In the genomic region with DNA sequence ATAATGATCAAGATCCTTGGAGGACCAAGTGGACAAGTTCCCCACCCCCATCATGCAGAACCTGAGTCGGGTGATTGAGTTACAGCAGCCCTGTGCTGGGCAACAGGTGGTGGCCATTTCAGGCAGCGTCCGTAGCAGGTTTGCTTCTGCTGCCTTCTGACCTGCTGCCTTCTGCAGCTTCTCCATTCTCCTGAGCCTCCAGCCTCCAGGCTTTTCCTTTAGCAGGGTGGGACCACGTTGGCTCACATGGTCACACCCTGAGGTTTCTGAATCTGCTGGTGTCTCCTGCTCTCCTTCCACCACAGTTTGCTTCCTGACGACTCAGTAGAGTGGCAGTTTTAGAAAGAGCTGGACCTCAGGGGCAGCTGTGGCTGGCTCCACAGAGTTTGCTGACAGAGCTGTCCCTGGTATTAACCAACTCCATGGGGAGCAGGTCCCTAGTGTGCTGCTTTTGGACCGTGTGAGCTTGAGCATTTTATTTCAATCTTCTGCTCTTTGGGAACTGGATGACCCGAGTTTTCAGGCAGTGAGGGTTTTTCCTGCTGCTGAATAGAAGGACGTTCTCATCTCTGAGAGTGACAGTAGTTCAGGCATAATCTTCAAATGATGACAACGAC, we compare ENCODE assay signal across 14 mouse cellular contexts. TPM values are rescaled to one million over a fixed set of nuclear protein-coding genes. Genes with fewer than 3 reads are reported as not detected.
DNase-seq lines count a peak whose midpoint lies in the region; ATAC-seq and TF ChIP-seq lines count a peak whose summit lies in the region.
"Had no signal": no experiment of that assay in that cellular context is flagged by ENCODE, and none has a peak within 500 bp of the region (broad histone marks: within the 10 kb centered on the region; RNA-seq: fewer than 3 reads in every experiment).

No protein-coding gene starts in this region.

- H3K27ac ChIP-seq in heart, adult 2 months, result peak overlapping the region; percentile 70
- H3K27ac ChIP-seq in layer of hippocampus, adult 2 months, result peak overlapping the region; percentile 41; the same call in 1 of the 2 replicates
- peak overlapping the region; percentile 18 for H3K27ac ChIP-seq in limb, embryonic 15.5 days

- TF ChIP-seq EP300 in heart, adult 2 months (IDR thresholded peaks at IDR 0.05; ENCODE audit: insufficient read depth, low read depth, low read length), result no peak

- DNase-seq in heart, adult 2 months, result no peak
- no peak for DNase-seq in heart, postnatal 10 days
- DNase-seq in layer of hippocampus, adult 2 months (ENCODE audit: low spot score in 2 of 2), result no peak
- DNase-seq in layer of hippocampus, adult 9-10 months (ENCODE audit: low spot score), result no peak
- peak; percentile 46 for DNase-seq in gastrocnemius, postnatal 14 days
- no peak for DNase-seq in cerebellum, adult 11 months
- DNase-seq in neural tube, embryonic 10.5 days (ENCODE audit: extremely low spot score, low spot score), result no peak
- DNase-seq: cerebellum, adult 11-12 months; liver; right cerebral cortex, postnatal 25 days; thymus, postnatal 14 days had no signal

- peak overlapping the region; percentile 11; the same call in 1 of the 2 replicates for H3K4me3 ChIP-seq in heart, adult 2 months
- H3K4me3 ChIP-seq in layer of hippocampus, adult 2 months, result no peak overlapping the region
- H3K4me3 ChIP-seq in limb, embryonic 15.5 days, result no peak overlapping the region
- H3K4me3 ChIP-seq: lung, embryonic 15.5 days had no signal

- ATAC-seq in limb, embryonic 15.5 days (ENCODE audit: insufficient number of reproducible peaks, low FRiP score, low TSS enrichment, low read depth), result no peak
- ATAC-seq: forebrain, embryonic 14.5 days had no signal

- peaks cover 35% of the 10 kb centered on the region for H3K36me3 ChIP-seq in heart, adult 2 months (ENCODE audit: control insufficient read depth, insufficient read depth, low read length)
- peaks cover 13% of the 10 kb centered on the region; the same call in 1 of the 2 replicates for H3K36me3 ChIP-seq in limb, embryonic 15.5 days

- no peaks in the 10 kb centered on the region for H3K9me3 ChIP-seq in limb, embryonic 15.5 days
- H3K9me3 ChIP-seq: lung, embryonic 15.5 days had no signal

- H3K4me1 ChIP-seq in heart, adult 2 months (ENCODE audit: control insufficient read depth, insufficient read depth, low read length), result peaks cover 43% of the 10 kb centered on the region
- peaks cover 44% of the 10 kb centered on the region for H3K4me1 ChIP-seq in limb, embryonic 15.5 days

- intact Hi-C loops in heart, adult 2 months (cut with DNase I), result no loop called here
- intact Hi-C loops in heart, postnatal 10 days (cut with DNase I), result no loop called here
- intact Hi-C loops in gastrocnemius, postnatal 14 days (cut with DNase I; ENCODE audit: low total_unique reads), result no loop called here

- 0 out of 2 replicates have a peak overlapping the region, but pooled peaks have one; percentile 4 for H3K9ac ChIP-seq in heart, adult 2 months (ENCODE audit: low read depth, low read length)
- H3K9ac ChIP-seq in limb, embryonic 15.5 days, result no peak overlapping the region
- H3K9ac ChIP-seq: lung, embryonic 15.5 days had no signal

- TF ChIP-seq CTCF in heart, adult 2 months (IDR thresholded peaks at IDR 0.05), result no peak
- no peak for TF ChIP-seq CTCF in layer of hippocampus, adult 2 months (conservative IDR thresholded peaks at IDR 0.05)

- peaks cover 10% of the 10 kb centered on the region for H3K79me2 ChIP-seq in heart, adult 2 months (replicated peaks; ENCODE audit: control insufficient read depth, insufficient read depth, low read length)

- H3K4me2 ChIP-seq in limb, embryonic 15.5 days, result no peak overlapping the region
- H3K4me2 ChIP-seq: lung, embryonic 15.5 days had no signal

- WGBS in heart, adult 2 months, result 22% methylated on average over 9 of the region's 9 CpGs
- WGBS in limb, embryonic 15.5 days, result 55% methylated on average over 9 of the region's 9 CpGs

- TF ChIP-seq POLR2A in heart, adult 2 months (IDR thresholded peaks at IDR 0.05; ENCODE audit: insufficient read depth, low read depth, low read length), result no peak

- H3K27me3 ChIP-seq in heart, adult 2 months (ENCODE audit: control insufficient read depth, insufficient read depth, low read length), result no peaks in the 10 kb centered on the region
- no peaks in the 10 kb centered on the region for H3K27me3 ChIP-seq in limb, embryonic 15.5 days
- H3K27me3 ChIP-seq: lung, embryonic 15.5 days had no signal

RNA-seq across cellular contexts. Expression of gene Limd1, which starts 11.3 kb away (rescaled TPM):
- total RNA-seq in heart, adult 2 months (2021), result 10 to 100 TPM; 33.7 to 48.9 TPM
- 34.6 and 50.0 TPM in 2 replicates for polyA plus RNA-seq in heart, adult 2 months (2012; rRNA removed)
- 10 to 100 TPM; 49.6 to 53.5 TPM for total RNA-seq in heart, postnatal 10 days (2021)
- total RNA-seq in layer of hippocampus, adult 2 months (2021), result 1 to 10 TPM; 5.7 to 7.6 TPM
- 10 to 100 TPM; 29.4 to 31.2 TPM for total RNA-seq in gastrocnemius, postnatal 14 days (2021)
- 53.3 and 53.7 TPM in 2 replicates for polyA plus RNA-seq in limb, embryonic 15.5 days (2015; fragmentation: Nextera tagmentation; extraction: Ambion mirVana)

RNA-seq across cellular contexts. Expression of gene Sacm1l, which starts 39.7 kb away (rescaled TPM):
- total RNA-seq in heart, adult 2 months (2021), result 10 to 100 TPM; 35.4 to 36.8 TPM
- 8.3 and 18.9 TPM in 2 replicates for polyA plus RNA-seq in heart, adult 2 months (2012; rRNA removed)
- 10 to 100 TPM; 43.5 to 45.3 TPM for total RNA-seq in heart, postnatal 10 days (2021)
- total RNA-seq in layer of hippocampus, adult 2 months (2021), result 10 to 100 TPM; 53.7 to 56.8 TPM
- total RNA-seq in gastrocnemius, postnatal 14 days (2021), result 10 to 100 TPM; 19.2 to 23.7 TPM
- polyA plus RNA-seq in limb, embryonic 15.5 days (2015; fragmentation: Nextera tagmentation; extraction: Ambion mirVana), result 51.9 and 55.8 TPM in 2 replicates

Comparison
In these comparisons a context has a peak if more than half of its experiments do, and no peak if none do; other contexts are left out.
1. H3K27ac ChIP-seq: peak in every context shown above with its lines; median percentile 70 in heart, adult 2 months; 41 in layer of hippocampus, adult 2 months; 18 in limb, embryonic 15.5 days.